Mouse (Mus musculus) gastrocnemius, postnatal 10 days (tissue): ENCODE measurements around the gene Defb25. TPM values are rescaled to one million over a fixed set of nuclear protein-coding genes. Genes with fewer than 3 reads are reported as not detected.

ENCODE experiments used
- total RNA-seq, 2 experiments: library from RNA; stranded (reverse); gene quantifications; 2 replicates each; pipeline ENCODE4 v1.2.3; 2021

Defb25 gene
- total RNA-seq, 2 experiments from 2014 or later = 1.5 to 1.6 TPM

Other genes with a start within 250 kb of the Defb25 start
- gene Nrsn2, start 246.4 kb downstream of the Defb25 start, total RNA-seq = under 1 TPM in 1 of 2 experiments, not detected in 1; 0.18 TPM
- 1 to 10 TPM; 6.7 to 9.4 TPM for gene Sox12, start 225.0 kb downstream of the Defb25 start, total RNA-seq
- gene Zcchc3, start 208.0 kb downstream of the Defb25 start, total RNA-seq = 1 to 10 TPM; 4.7 to 5.6 TPM
- not detected for gene 6820408C15Rik, start 207.5 kb downstream of the Defb25 start, total RNA-seq
- gene Defb23, start 158.4 kb downstream of the Defb25 start, total RNA-seq = not detected
- gene Defb20, start 146.0 kb downstream of the Defb25 start, total RNA-seq = not detected
- not detected for gene Defb22, start 132.9 kb downstream of the Defb25 start, total RNA-seq
- gene Defb26, start 111.4 kb downstream of the Defb25 start, total RNA-seq = not detected
- gene Defb28, start 104.8 kb downstream of the Defb25 start, total RNA-seq = not detected
- gene Defb29, start 83.0 kb downstream of the Defb25 start, total RNA-seq = not detected
- gene Gm17416, start 53.7 kb downstream of the Defb25 start, total RNA-seq = not detected
- not detected for gene Defb21, start 50.3 kb downstream of the Defb25 start, total RNA-seq
- not detected for gene Defb19, start 42.7 kb downstream of the Defb25 start, total RNA-seq
- not detected for gene Defb45, start 23.7 kb downstream of the Defb25 start, total RNA-seq
- not detected for gene Defb36, start 18.7 kb downstream of the Defb25 start, total RNA-seq
- 10 to 100 TPM in 1 of 2 experiments, 1 to 10 TPM in 1; 9.1 to 11.5 TPM for gene Rem1, start 3.9 kb upstream of the Defb25 start, total RNA-seq
- 10 to 100 TPM; 56.0 to 61.1 TPM for gene H13, start 46.4 kb upstream of the Defb25 start, total RNA-seq
- 10 to 100 TPM; 12.5 to 19.3 TPM for gene Mcts2, start 64.0 kb upstream of the Defb25 start, total RNA-seq
- 10 to 100 TPM; 17.6 to 21.1 TPM for gene Id1, start 113.2 kb upstream of the Defb25 start, total RNA-seq
- 1 to 10 TPM; 5.6 to 6.9 TPM for gene Cox4i2, start 131.1 kb upstream of the Defb25 start, total RNA-seq
- 10 to 100 TPM; 19.6 to 21.4 TPM for gene Bcl2l1, start 208.7 kb upstream of the Defb25 start, total RNA-seq
- gene Tpx2, start 224.9 kb upstream of the Defb25 start, total RNA-seq = 10 to 100 TPM; 10.4 to 12.8 TPM